Mouse (Mus musculus) kidney, embryonic 15.5 days (tissue): ENCODE measurements around the gene Mmp24. TPM values are rescaled to one million over a fixed set of nuclear protein-coding genes. Genes with fewer than 3 reads are reported as not detected.
"Not testable (repeated sequence)": the region's sequence is repeated elsewhere in the genome, so short reads cannot be mapped to it uniquely, and the experiment has no call there.

ENCODE experiments used
- ATAC-seq: fragments of 200-750 bp; cut with Nextera tagmentation; replicated peaks from 2 replicates; pipeline ENCODE4 v1.8.0; 2017; ENCODE audit warnings: moderate TSS enrichment; ENCODE audit not compliant: low FRiP score
- H3K27ac ChIP-seq: fragments of 300-500 bp; sonication (generic); 2 replicates; pipeline ENCODE4 v1.5.1; 2015; ENCODE audit warnings: mild to moderate bottlenecking, inconsistent platforms
- H3K27me3 ChIP-seq: fragments of 300-500 bp; sonication (generic); 2 replicates; pipeline ENCODE4 v1.6.1; 2015; ENCODE audit warnings: inconsistent platforms
- H3K36me3 ChIP-seq: fragments of 300-500 bp; sonication (generic); 2 replicates; pipeline ENCODE4 v1.6.1; 2015; ENCODE audit warnings: inconsistent platforms
- H3K4me1 ChIP-seq: fragments of 300-500 bp; sonication (generic); 2 replicates; pipeline ENCODE4 v1.6.1; 2015; ENCODE audit warnings: inconsistent platforms
- H3K4me2 ChIP-seq: fragments of 300-500 bp; sonication (generic); 2 replicates; pipeline ENCODE4 v1.6.1; 2015; ENCODE audit warnings: moderate library complexity, mild to moderate bottlenecking, inconsistent platforms
- H3K4me3 ChIP-seq: fragments of 300-500 bp; sonication (generic); replicated peaks from 2 replicates; pipeline ENCODE4 v1.5.1; 2015; ENCODE audit warnings: mild to moderate bottlenecking, inconsistent platforms
- H3K9ac ChIP-seq: fragments of 300-500 bp; sonication (generic); 2 replicates; pipeline ENCODE4 v1.6.1; 2015; ENCODE audit warnings: mild to moderate bottlenecking, inconsistent platforms
- H3K9me3 ChIP-seq: fragments of 300-500 bp; sonication (generic); replicated peaks from 2 replicates; pipeline ENCODE4 v1.6.1; 2016; ENCODE audit warnings: inconsistent platforms
- WGBS: fragments of 180-500 bp; shearing (Covaris S2); methylation state at CpG from one replicate; pipeline ENCODE4 v1.1.7; 2015; ENCODE audit warnings: mixed read lengths; 5-methylcytosine and 5-hydroxymethylcytosine counted together
- polyA plus RNA-seq: library from polyadenylated mRNA; unstranded; fragments of >200 nt; fragmentation: Nextera tagmentation; extraction: Ambion mirVana; gene quantifications from 2 replicates; pipeline ENCODE4 v1.2.1, GENCODE M21; 2015

The Mmp24 gene
- 0.14 and 0.16 TPM in 2 replicates for polyA plus RNA-seq

DNA sequence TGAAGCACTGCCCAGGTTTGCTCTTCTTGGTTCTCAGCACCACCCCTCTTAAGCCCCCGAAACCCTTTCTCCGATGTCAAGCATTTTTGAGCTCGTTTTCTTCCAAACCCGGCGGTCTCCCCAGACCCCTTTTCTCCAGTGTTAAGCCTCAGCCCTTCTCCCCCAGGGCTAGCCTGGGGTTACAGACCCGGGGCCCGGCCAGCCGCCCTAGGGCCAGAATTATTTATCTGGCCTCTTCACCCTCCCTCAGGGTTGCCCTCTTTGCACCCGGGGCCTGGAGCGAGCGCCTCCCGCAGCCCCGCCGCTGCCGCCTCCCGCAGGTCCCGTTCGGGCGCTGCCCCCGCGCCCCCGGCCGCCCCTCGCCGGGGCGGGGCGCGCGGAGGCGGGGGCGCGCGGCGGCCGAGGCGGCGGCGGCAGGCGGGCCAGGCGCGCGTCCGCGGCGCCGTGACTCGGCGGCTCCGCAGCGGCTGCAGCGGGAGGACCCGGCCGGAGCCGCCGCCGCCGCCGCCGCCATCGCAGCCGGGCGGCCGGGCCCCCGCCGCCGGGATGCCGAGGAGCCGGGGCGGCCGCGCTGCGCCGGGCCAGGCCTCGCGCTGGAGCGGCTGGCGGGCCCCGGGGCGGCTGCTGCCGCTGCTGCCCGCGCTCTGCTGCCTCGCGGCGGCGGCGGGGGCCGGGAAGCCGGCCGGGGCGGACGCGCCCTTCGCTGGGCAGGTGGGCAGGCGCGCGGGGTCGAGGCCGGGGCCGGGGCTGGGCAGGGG lies at the start of gene Mmp24:
Gene Mmp24, plus strand, starts transcription at position 416 of the 758 bp plus-strand sequence.
- ATAC-seq = peak; percentile 58
- WGBS = 3% methylated on average over 58 of the region's 100 CpGs
- Histone ChIP-seq H3K4me3 (peak within 1 kb of the TSS; percentile 57), H3K36me3 (no peaks in the 10 kb centered on the region), H3K4me1 (peaks cover 9% of the 10 kb centered on the region), H3K27me3 (peaks cover 66% of the 10 kb centered on the region), H3K9ac (no peak within 1 kb of the TSS), H3K27ac (no peak within 1 kb of the TSS), H3K4me2 (peak within 1 kb of the TSS; percentile 95), H3K9me3 (no peaks in the 10 kb centered on the region)

GRCm38 (mm10) chr2:155726302-155726701 lies 48.8 kb upstream of the Mmp24 start:
- H3K4me2 ChIP-seq = no peak overlapping the region
- no peak overlapping the region for H3K9ac ChIP-seq
- H3K27ac ChIP-seq = no peak overlapping the region
- ATAC-seq = no peak
- H3K9me3 ChIP-seq = no peaks in the 10 kb centered on the region
- no peak overlapping the region for H3K4me3 ChIP-seq
- WGBS = 85% methylated on average over 7 of the region's 7 CpGs
- H3K27me3 ChIP-seq = no peaks in the 10 kb centered on the region
- H3K36me3 ChIP-seq = peaks cover 19% of the 10 kb centered on the region
- H3K4me1 ChIP-seq = peaks cover 18% of the 10 kb centered on the region

DNA sequence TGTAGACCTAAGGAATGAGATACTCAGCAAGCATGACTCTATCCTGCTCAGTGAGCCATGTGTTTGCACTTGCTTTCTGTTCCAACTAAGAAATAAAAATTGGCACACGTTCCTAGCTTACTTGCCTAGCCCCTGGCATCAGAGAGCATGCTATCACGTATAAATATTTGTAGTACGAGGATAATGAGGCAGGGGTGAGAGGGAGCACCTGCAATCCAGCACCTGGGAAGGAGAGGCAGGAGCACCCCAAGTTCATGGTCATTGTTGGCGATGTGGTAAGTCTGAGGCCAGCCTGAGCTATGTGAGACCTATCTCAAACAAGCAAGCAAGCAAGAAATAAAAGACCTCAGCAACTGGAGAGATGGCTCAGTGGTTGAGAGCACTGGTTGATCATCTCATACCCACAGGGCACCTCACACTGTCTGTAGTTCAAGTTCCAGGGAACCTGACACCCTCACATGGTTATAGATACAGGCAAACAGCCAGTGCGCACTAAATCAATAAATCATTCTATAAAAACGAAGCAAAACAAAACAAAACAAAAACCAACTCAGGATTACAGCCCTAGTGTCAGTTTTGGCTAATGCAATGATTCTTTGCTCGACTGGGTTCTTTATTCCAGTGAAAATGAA lies 47.3 kb upstream of the Mmp24 start:
- WGBS = 57% methylated on average over 7 of the region's 7 CpGs
- no peaks in the 10 kb centered on the region for H3K9me3 ChIP-seq

DNA sequence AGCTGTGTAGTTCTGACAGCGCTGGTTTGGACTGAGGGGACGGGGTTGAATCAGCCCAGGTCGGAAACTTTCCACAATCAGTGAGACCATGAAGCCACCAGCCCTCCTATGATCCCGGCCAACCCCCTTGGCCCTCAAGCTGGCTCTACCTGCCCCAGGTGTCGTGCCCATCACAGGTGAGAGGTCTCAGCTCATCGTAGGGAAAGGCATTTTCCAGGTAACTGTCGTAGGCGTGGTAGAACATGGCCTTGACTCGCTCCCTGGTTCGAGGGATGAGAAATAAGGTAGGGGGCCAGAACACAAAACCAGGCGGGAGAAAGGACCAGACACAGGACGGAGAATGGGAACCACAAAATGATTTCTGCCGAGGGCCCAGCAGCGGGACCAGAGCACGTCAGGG lies 46.4 kb upstream of the Mmp24 start:
- H3K4me2 ChIP-seq = peak overlapping the region; percentile 78
- H3K36me3 ChIP-seq = peaks cover 10% of the 10 kb centered on the region; the same call in 1 of the 2 replicates
- peak; percentile 10; the same call in 1 of the 2 replicates for ATAC-seq
- peaks cover 18% of the 10 kb centered on the region for H3K4me1 ChIP-seq
- H3K9me3 ChIP-seq = no peaks in the 10 kb centered on the region
- no peaks in the 10 kb centered on the region for H3K27me3 ChIP-seq
- no peak overlapping the region for H3K27ac ChIP-seq
- 6% methylated on average over 15 of the region's 15 CpGs for WGBS
- H3K4me3 ChIP-seq = peak overlapping the region; percentile 95
- H3K9ac ChIP-seq = peak overlapping the region; percentile 79

More for the DNA sequence above, 47.3 kb upstream of the Mmp24 start:
- Histone ChIP-seq H3K4me3 (peak overlapping the region; percentile 95; the same call in 1 of the 2 replicates), H3K27me3 (no peaks in the 10 kb centered on the region), H3K9ac (no peak overlapping the region), H3K4me1 (peaks cover 18% of the 10 kb centered on the region), H3K36me3 (peaks cover 10% of the 10 kb centered on the region; the same call in 1 of the 2 replicates), H3K4me2 (peak overlapping the region; percentile 78), H3K27ac (no peak overlapping the region)
- no peak for ATAC-seq

DNA sequence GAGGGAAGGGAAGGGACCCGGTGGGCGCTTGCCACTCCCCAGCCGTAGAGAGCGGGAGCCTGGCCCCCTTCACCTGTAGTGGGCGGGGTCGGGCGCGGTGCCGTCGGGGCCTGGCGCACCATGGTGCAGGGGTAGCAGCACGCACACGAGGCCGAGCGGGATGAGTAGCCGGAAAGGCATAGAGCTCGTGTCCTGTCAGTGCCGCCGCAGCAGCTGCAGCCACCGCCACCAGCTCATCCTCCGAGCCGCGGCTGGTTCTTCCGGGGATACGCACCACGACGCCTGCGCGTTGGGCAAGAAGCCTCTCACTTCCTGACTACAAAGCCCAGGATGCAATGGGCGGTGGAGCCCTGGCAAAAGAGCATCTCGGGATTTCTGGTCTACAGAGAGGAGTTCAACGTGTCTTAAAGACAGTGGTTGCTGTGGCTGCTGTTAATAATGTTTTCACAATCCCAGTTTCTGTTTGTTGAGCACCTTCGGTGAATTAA lies 45.9 kb upstream of the Mmp24 start, which contains the start of gene Edem2:
Gene Edem2, minus strand, starts transcription at position 318 of the 488 bp plus-strand sequence.
- under 1% methylated on average over 33 of the region's 33 CpGs for WGBS
- no peak within 1 kb of the TSS for H3K27ac ChIP-seq

DNA sequence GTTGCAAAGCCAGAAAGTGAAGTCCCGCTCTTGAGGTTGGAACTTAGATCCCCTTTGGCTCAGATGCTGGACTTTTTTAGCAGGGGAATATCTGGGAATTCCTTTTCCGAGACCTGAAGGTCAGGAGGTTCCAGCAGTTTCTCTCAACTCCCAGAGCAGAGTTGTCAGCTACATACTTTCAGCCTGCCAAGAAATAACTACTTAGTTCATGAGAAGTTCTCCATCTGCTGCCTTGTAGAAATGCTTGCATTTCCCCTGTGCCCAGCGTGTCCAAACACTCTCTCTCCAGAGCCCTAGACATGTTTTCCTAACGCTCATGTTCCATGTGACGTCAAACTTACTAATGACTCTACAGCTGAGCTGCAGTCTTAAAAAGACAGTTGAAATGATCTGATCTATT lies 40.1 kb upstream of the Mmp24 start:
- no peak overlapping the region for H3K9ac ChIP-seq
- no peak overlapping the region for H3K4me3 ChIP-seq
- H3K27me3 ChIP-seq = no peaks in the 10 kb centered on the region
- H3K9me3 ChIP-seq = no peaks in the 10 kb centered on the region
- H3K27ac ChIP-seq = no peak overlapping the region
- H3K36me3 ChIP-seq = no peaks in the 10 kb centered on the region
- WGBS = 63% methylated on average over 5 of the region's 5 CpGs
- H3K4me2 ChIP-seq = no peak overlapping the region
- no peak for ATAC-seq
- peaks cover 6% of the 10 kb centered on the region; the same call in 1 of the 2 replicates for H3K4me1 ChIP-seq

More for the DNA sequence above, 45.9 kb upstream of the Mmp24 start, which contains the start of gene Edem2:
- Histone ChIP-seq H3K36me3 (peaks cover 10% of the 10 kb centered on the region; the same call in 1 of the 2 replicates), H3K4me3 (peak within 1 kb of the TSS; percentile 95), H3K4me2 (peak within 1 kb of the TSS; percentile 78), H3K9ac (peak within 1 kb of the TSS; percentile 79), H3K4me1 (peaks cover 18% of the 10 kb centered on the region), H3K27me3 (no peaks in the 10 kb centered on the region), H3K9me3 (no peaks in the 10 kb centered on the region)
- ATAC-seq = peak; percentile 95

DNA sequence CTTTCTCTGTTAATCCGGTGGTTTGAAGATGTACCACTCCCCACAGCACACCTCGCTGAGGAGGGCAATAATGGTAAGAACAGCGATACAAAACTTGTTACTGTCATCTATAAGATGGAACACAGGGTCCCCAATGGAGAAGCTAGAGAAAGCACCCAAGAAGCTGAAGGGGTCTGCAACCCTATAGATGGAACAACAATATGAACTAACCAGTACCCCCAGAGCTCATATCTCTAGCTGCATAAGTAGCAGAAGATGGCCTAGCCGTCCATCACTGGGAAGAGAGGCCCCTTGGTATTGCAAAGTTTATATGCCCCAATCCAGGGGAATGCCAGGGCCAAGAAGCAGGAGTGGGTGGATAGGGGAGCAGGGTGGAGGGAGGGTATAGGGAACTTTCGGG lies 39.4 kb upstream of the Mmp24 start, which contains the start of gene Gm17581:
Gene Gm17581, minus strand, starts transcription at position 101 of the 400 bp plus-strand sequence.
- H3K27ac ChIP-seq, H3K27me3 ChIP-seq, H3K9me3 ChIP-seq, H3K36me3 ChIP-seq, H3K4me3 ChIP-seq, H3K4me2 ChIP-seq, H3K4me1 ChIP-seq, ATAC-seq, H3K9ac ChIP-seq: not testable (repeated sequence)
- WGBS = 86% methylated on average over 5 of the region's 5 CpGs

DNA sequence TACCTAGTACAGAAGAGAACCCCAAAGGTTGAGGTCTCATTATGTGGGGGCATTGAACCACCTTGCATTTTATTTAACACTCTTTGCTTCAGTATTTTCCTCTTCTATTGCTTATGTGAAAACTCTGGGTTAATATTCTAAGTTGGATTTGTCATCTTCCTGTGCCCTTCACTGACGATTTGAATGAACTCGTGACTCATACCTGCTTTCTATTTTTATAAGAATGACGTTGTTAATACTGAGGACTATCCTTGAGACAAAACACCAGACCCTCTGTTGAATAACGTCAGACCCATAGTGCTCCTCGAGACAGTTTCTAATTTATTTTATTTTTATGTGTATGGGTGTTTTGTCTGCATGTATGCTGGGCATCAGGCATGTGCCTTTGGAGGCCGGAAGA lies 38.2 kb upstream of the Mmp24 start:
- no peaks in the 10 kb centered on the region for H3K27me3 ChIP-seq
- no peaks in the 10 kb centered on the region for H3K36me3 ChIP-seq
- H3K4me2 ChIP-seq = no peak overlapping the region
- H3K4me3 ChIP-seq = no peak overlapping the region
- 78% methylated on average over 6 of the region's 6 CpGs for WGBS
- no peak for ATAC-seq
- peaks cover 6% of the 10 kb centered on the region; the same call in 1 of the 2 replicates for H3K4me1 ChIP-seq
- no peaks in the 10 kb centered on the region for H3K9me3 ChIP-seq
- no peak overlapping the region for H3K9ac ChIP-seq
- peak overlapping the region; percentile 19; the same call in 1 of the 2 replicates for H3K27ac ChIP-seq

DNA sequence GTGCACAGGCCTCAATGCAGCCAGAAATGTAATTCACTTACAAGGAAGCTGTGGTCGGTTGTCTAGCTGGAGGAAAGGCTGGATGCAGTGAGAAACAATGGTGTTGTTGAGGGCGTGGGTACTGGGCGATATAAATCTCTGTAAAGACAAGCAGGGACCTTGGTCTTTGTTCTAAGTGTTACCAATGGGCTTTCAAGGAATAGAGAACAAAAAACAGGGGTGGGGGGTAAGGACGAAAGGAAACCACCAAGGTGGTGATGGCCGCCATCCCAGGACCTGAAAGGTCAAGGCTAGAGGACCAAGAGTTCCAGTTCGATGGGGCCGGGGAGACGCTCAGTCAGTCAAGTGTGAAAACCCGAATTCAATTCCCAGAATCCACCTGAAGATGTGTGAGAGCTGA lies 37.3 kb upstream of the Mmp24 start:
- Histone ChIP-seq H3K27ac (no peak overlapping the region), H3K27me3 (no peaks in the 10 kb centered on the region), H3K36me3 (no peaks in the 10 kb centered on the region), H3K4me3 (no peak overlapping the region), H3K9ac (no peak overlapping the region), H3K4me2 (no peak overlapping the region), H3K4me1 (peaks cover 9% of the 10 kb centered on the region; the same call in 1 of the 2 replicates), H3K9me3 (no peaks in the 10 kb centered on the region)
- no peak for ATAC-seq
- 52% methylated on average over 9 of the region's 9 CpGs for WGBS

- Histone ChIP-seq H3K4me1 (peaks cover 9% of the 10 kb centered on the region; the same call in 1 of the 2 replicates), H3K27ac (peak overlapping the region; percentile 69), H3K27me3 (0 out of 2 replicates have a peak, but pooled peaks cover 3% of the 10 kb centered on the region), H3K9me3 (no peaks in the 10 kb centered on the region), H3K4me2 (no peak overlapping the region), H3K9ac (no peak overlapping the region), H3K36me3 (no peaks in the 10 kb centered on the region), H3K4me3 (no peak overlapping the region)
- no peak for ATAC-seq
- WGBS = 74% methylated on average over 11 of the region's 11 CpGs
Measured at GRCm38 (mm10) chr2:155742211-155742610, 32.9 kb upstream of the Mmp24 start.

- no peaks in the 10 kb centered on the region for H3K36me3 ChIP-seq
- H3K27me3 ChIP-seq = 0 out of 2 replicates have a peak, but pooled peaks cover 3% of the 10 kb centered on the region
- ATAC-seq = peak; percentile 43; the same call in 1 of the 2 replicates
- 54% methylated on average over 12 of the region's 12 CpGs for WGBS
- H3K27ac ChIP-seq = peak overlapping the region; percentile 69
- no peak overlapping the region for H3K9ac ChIP-seq
- H3K4me3 ChIP-seq = no peak overlapping the region
- H3K4me2 ChIP-seq = no peak overlapping the region
- no peaks in the 10 kb centered on the region for H3K9me3 ChIP-seq
- peaks cover 7% of the 10 kb centered on the region; the same call in 1 of the 2 replicates for H3K4me1 ChIP-seq
Measured at GRCm38 (mm10) chr2:155742931-155743337, 32.2 kb upstream of the Mmp24 start.
